Mouse (Mus musculus) adrenal gland, adult 10 weeks (tissue): ENCODE measurements around the gene Phb. TPM values are rescaled to one million over a fixed set of nuclear protein-coding genes. Genes with fewer than 3 reads are reported as not detected.

Experiments used
- polyA plus RNA-seq: library from polyadenylated mRNA; stranded (reverse); fragments of 350-450 nt; fragmentation: Illumina TruSeq; extraction: RNeasy Lipid Tissue Mini Kit (QIAGEN cat#74804); gene quantifications from one replicate; pipeline ENCODE4 v1.2.3, GENCODE M21; 2014; ENCODE audit warnings: low read depth, low replicate concordance

Phb gene
- 21.1 TPM for polyA plus RNA-seq

DNA sequence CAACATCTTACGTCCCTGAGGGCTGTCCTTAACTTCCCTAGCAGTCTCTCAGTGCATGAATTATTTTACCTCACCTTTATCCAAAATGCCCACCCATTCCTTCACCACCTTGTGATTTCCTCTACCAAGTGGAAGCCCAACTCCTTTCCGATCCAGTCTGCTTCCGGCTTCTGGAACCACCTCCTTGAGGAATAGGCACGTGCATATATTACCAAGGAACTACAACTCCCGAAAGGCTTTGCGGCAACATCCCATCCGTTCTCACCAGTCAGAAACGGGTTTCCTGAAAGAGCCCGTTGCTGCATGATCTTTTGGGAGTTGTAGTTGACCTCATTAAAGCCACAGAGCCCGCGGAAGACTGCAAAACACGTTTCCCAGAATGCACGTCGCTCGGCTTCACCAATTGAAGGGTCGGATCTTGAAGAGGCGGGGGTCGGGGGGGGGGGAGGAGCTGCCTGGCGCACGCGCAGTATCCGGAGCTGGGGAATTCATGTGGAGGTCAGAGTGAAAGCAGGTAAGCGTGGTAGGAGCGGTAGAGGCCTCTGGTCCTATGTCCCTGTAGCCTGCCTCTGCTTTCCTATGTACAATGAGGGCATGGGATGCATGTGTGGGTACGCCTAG, at the start of gene Phb:
Phb (plus strand) TSS at position 429 of the 621 bp plus-strand sequence.

GRCm38 (mm10) chr11:95712563-95713224, 45.9 kb downstream of the Phb start, which contains the start of gene Zfp652:
Zfp652 (plus strand) TSS chr11:95712673.

GRCm38 (mm10) chr11:95723287-95723686, 56.5 kb downstream of the Phb start, which contains the start of gene B130006D01Rik:
B130006D01Rik (plus strand) TSS chr11:95723587.

Other genes starting within 250 kb of the Phb start
- not detected for gene Nxph3, start 152.4 kb upstream of the Phb start, polyA plus RNA-seq
- 0.29 TPM for gene Ngfr, start 79.2 kb upstream of the Phb start, polyA plus RNA-seq
- 24.7 TPM for gene Zfp652, start 45.7 kb downstream of the Phb start, polyA plus RNA-seq
- 0.23 TPM for gene B130006D01Rik, start 56.6 kb downstream of the Phb start, polyA plus RNA-seq
- 4.2 TPM for gene Phospho1, start 157.5 kb downstream of the Phb start, polyA plus RNA-seq
- gene Gngt2, start 170.3 kb downstream of the Phb start, polyA plus RNA-seq: 6.4 TPM
- gene Abi3, start 175.5 kb downstream of the Phb start, polyA plus RNA-seq: 0.29 TPM
- gene B4galnt2, start 247.9 kb downstream of the Phb start, polyA plus RNA-seq: not detected